Mouse (Mus musculus): ENCODE data around the gene Nanp. TPM values are rescaled to one million over a fixed set of nuclear protein-coding genes. Genes with fewer than 3 reads are reported as not detected.

The Nanp gene
- total RNA-seq (2021) = 10 to 100 TPM; 13.1 to 14.3 TPM

DNA sequence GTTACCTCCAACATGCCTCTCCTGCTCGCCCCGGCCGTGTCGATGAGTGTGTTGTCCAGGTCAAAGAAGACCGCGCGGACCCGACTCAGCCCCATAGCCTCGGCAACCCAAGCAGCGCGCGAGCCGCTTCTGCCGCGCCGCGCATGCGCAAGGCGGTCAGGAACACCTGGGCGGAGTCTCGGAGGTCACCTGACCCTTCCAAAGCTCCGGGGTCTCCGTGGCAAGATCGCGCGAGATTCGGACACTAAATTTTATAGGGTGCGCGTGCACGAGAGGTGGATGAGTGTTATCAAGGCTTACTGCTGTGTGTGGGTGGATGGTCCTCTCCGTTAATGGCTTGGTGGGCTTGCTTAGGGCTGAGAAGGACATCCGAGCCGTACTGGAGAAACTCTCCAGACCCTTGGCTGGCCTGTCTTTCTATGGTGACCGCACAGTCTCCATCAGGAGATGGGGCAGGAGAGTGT, at the start of gene Nanp, which contains the start of gene Ninl:
Gene Nanp, minus strand, starts transcription at position 167 of the 464 bp plus-strand sequence.
Gene Ninl, minus strand, starts transcription at position 151 of the 464 bp plus-strand sequence.
- DNase-seq = peak; percentile 96
- intact Hi-C loops (cut with DNase I) = no loop called here

DNA sequence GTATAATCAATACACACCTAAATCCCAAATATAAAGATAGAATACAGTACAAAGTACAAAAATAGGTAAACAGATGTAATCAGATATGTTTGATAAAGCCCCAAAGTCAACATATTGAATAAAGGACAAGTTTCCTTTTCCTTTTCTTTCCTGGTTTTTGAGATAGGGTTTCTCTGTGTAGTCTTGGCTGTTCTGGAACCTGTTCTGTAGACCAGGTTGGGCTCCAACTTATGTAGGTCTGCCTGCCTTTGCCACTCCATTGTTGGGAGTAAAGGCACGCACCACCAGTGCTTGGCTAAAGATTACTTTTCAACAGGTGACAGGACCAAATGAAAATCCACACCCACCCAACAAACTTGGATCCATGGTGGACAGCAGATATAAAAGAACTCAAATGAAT, 17.4 kb upstream of the Nanp start:
- no peak for DNase-seq
- intact Hi-C loops (cut with DNase I) = no loop called here

DNA sequence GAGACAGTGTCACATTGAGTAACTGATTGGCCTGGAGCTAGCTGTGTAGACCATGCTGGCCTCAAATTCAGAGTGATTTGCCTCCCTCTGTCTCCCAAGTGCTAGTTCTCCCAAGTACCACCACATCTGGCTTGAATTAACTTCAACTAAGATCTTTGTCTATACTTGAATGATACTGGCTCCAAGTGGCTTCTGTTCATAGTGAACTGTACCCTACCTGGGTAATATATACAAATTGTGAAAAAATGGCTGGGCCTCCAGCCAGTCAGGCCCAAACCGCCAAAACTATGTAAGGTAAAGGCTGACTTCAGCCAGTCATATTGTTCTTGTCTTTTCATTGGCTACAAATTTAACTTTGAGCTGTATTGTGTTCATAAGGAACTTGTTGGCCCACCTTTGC, 1.2 kb upstream of the Nanp start:
- intact Hi-C loops (cut with DNase I) = no loop called here
- no peak for DNase-seq

DNA sequence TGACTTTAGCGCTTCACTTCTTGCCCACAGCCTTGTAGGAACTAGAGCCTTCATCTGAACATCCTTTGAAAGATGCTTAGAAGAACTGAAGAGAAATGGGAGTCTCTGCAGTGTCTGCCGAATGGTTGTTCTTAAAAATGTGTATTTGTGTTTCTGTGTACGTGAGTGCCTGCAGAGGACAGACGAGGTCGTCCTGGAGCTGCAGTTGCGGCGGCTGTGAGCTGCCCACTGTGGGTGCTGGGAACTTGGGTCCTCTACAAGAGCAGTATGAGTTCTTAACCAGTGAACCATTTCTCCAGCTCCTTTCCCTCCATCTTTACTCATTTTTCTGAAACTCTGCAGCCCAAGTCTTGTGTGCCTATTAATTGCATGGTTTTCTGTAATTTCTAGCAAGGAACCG, 528 bp upstream of the Nanp start:
- no peak for DNase-seq
- intact Hi-C loops (cut with DNase I) = no loop called here

DNA sequence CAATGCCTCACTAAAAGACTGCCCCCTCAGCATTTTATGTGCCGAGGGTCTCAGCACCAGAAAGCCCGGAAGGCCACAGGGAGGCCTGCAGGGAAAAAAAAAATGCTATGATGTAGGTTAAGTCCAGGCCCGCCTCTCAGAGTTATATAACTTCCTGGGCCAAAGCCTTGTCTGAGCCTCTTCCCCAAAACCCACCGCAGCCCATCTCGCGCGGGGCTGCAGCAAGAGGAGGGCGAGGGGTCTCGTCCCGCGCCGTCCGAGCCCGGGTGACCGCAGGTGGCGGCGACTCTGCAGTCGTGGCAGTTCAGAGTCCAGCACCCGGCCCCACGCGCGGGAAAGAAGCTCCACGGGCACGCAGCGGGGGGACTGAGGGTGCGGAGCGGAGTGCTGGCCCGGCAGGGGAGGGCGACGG, 381 bp downstream of the Nanp start:
- DNase-seq = no peak
- intact Hi-C loops (cut with DNase I) = no loop called here

DNA sequence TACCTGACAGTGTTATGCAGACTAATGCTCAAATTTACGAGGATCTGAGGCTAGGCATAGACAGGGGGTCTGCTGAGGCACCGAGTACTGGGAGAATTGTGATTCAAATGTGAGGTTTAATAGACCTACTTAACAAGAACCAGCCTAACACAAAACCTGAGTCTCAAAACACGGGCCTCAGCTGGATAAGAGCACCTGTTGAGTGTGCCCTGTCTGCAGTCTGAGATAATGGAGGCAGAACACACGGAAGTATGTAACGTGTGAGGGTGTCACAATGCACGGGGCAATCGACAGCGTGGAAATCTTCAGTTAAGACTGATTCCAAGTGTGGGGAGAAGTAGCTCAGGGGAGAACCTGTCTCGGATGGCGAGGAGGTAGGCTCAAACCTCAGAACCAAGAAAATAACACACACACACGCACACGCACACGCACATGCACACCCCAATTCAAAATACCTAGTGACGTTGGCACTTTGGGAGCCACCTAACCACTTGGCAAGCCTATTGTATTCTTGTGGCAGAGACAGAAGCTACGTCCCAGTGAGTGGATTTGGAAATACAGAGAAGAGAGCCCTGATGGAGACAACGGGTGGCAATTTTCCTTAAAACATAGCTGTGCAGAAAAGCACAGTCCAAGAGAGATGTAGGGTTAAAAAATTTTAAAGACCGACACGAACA, 1.2 kb downstream of the Nanp start:
- no peak for DNase-seq
- intact Hi-C loops (cut with DNase I) = no loop called here

DNA sequence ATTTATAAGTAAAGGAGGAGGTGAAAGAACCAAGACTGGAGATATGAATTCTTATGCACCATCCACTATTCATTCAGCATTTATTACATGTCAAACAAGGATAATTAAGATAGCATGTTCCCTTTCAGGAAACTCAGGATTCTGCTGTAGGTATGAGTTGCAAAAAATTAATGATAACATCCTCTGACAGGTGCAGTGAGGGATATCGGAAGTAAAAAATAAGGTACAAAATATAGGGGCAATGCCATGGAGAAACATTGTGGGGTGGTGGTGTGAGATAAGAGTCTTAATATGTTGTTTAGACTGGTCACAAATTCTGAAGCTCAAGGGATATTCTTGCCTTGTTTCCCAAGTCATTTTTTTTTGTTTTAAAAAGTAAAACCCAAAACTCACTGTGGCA, 1.9 kb downstream of the Nanp start:
- intact Hi-C loops (cut with DNase I) = no loop called here
- DNase-seq = no peak

DNA sequence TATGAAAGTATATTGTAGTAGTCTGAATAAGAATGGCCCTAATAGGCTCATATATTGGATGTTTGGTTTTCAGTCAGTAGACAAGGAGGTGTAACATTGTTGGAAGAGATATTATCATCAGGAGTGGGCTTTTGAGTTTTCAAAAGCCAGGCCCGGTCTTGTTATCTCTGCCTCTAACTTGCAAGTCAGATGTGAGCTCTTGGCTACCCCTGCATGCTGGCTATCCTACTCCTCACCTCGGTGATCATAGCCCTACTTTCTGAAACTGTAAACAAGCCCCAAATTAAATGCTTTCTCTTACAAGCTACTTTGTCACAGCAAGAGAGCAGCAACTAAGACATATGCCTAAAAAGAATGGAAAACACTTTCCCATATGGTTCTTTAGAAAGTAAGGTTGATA, 2.5 kb downstream of the Nanp start:
- no peak for DNase-seq
- intact Hi-C loops (cut with DNase I) = no loop called here

DNA sequence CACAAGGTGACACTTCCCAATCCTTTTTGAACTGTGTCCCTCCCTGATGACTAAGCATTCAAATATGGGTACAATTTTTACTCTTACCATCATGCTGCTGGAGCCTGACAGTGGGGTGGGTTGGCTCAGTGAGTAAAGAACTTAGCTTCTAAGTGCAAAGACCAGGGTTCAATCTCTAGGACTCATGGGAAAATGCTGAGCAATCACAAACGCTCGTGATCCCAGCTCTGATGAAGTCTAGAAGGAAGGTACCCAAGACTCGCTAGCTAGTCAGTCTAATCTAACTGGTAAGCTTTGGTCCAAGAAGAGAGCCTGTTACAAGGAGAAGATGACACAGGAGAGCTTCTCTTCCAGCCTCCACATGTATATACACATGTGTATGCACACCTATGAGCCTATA, 4.8 kb downstream of the Nanp start:
- intact Hi-C loops (cut with DNase I) = no loop called here
- no peak for DNase-seq

DNA sequence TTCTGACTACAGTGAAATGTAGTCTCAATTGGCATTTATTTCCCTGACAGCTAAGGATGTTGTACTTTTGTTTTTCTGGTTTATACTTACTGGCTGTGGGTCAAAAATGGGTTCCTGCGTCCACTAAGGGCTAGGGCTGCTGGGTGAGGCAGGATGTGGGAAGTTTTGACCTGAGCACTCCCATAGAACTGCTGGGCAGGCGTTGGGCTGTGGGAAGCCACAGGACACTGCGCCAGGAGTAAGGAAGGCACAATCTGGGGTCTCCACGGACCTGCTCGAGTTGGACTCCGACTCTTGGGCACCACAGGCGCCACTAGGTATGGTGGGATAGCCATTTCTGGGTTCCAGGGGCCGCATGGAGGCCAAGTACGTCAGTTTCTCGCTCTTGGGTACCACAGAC, 18.0 kb downstream of the Nanp start:
- intact Hi-C loops (cut with DNase I) = no loop called here

DNA sequence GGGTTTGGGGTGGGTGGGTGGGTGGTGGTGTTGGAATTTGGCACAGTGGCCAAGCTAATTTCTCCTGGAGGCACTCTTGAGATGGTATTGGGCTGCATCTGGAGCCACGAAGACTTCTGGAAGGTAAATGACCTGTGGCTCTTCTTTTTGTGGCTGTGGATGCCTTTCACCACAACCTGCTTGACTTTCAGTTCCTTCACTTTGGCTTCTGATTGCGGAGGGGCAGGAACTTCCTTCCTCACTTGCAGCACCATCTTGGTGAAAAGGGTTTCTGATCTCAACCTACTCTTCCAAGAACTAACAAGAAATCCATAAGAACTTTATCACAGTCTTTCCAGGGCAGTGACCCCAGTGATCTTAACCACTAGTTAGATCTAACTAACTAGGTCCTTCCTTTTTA, 23.9 kb downstream of the Nanp start:
- intact Hi-C loops (cut with DNase I) = no loop called here
- DNase-seq = no peak

More for the DNA sequence above, 18.0 kb downstream of the Nanp start:
- no peak for DNase-seq

DNA sequence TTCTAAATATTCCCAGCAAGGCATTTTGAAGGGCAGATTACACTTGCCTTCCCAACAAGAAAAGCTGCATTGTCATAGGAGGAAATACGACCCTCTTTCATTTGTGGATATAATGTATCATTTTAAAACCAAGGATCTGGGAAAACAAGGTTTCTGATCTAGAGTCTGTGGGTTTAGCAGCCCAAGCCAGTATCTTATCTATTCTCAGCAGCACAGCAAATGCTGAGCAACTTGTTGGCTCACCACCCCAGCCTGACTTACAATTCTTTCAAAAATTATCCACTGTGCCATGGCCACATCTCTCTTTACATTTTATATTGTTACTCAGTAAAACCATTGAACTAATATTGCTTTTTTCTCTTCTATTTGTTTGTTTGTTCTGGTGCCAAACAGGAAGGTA, 27.9 kb downstream of the Nanp start:
- intact Hi-C loops (cut with DNase I) = no loop called here
- DNase-seq = no peak

DNA sequence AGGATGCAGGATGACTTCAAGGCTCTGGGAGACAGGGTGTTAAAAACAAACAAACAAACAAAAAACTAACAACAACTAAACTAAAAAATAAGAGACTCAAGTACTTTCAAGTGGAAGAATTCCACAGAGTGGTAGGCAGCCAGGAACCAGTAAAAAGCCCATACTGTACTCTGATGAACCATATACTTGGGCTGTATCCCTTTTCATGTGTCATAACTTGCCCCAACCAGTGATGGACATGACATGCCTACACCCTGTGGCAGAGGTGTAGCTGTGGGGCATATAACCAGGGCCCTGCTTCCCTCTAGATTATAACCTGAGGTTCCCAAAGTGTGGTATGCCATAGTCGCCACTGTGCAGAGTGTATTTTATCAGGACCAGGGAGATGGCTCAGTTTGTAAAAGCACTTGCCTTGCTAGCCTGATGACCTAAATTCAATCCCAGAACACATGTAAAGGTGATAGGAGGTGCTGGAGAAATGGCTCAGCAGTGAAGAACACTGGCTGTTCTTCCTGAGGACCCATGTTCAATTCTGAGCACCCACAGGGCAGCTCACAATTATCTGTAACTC, 29.6 kb downstream of the Nanp start:
- intact Hi-C loops (cut with DNase I) = loop anchor here (10.0 kb wide), 1 partner anchor 185 kb away; no protein-coding TSS in a partner anchor
- DNase-seq = no peak

DNA sequence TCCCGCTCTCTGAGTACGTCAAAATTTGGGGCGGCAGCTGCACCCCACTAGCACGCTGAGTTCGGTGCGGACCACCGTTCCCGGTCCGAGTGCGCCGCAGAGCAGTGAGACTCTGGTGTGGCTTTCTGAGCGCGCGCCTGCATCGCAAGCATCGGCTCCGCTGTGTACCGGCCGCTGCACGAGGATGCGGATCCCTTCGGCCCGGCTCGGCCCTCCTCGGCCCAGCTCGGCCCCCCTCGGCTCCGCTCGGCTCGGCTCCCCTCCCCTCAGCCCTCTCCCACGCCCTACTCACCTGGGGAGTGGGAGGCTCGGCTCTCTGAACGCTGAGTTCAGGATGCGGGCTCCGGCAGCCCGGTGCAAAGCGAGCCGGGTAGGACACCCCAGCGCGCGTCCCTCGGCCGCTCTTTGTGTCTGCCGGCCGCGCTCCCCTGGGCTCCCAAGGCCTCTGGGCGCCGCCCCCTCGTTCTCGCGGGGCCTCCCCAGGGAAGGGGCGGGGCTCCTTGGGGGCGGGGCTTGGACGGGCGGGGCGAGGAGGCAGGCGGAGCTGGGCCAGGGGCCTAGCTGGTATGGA, 30.2 kb downstream of the Nanp start:
- DNase-seq = peak; percentile 73
- intact Hi-C loops (cut with DNase I) = loop anchor here (10.0 kb wide), 1 partner anchor 184 kb away; no protein-coding TSS in a partner anchor

DNA sequence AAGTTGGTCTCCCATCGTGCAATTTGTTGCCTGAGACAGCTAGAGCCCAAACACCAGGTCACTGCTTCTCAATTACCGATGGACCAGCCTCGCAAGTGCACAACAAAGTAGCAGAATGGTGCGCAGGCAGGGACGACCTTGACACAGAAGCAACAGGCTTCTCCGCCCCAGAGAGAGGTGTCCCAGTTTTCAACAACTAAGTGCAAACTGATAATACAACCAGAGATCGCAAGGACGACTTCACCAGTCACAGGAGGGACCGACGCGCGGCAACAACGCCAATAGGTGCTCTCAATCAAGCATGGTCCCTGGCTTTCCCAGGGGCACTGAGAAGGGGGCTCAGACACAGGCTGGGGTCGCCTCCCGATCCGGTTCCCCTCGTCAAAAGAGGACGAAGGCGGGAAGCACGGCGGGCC, 30.7 kb downstream of the Nanp start:
- intact Hi-C loops (cut with DNase I) = loop anchor here (10.0 kb wide), 1 partner anchor 184 kb away; no protein-coding TSS in a partner anchor
- DNase-seq = no peak

DNA sequence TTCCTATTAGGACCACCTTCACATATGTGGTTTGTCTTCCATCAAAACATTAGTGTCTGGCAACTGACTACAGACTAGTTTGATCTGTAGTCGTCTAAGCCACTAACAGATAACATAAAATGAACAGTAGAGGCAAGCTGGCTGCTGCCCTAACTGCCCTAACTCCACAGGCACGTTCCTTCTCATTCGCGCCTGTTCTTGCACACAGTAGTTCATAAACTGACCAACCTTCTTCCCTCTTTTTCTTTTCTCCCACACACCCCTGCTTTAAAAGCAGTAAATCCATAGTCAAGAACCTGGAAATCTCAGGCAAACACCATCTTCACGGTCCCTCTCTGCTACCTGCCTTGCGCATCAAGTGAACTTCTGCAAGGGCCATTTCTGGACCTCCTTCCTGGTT, 31.2 kb downstream of the Nanp start:
- DNase-seq = no peak
- intact Hi-C loops (cut with DNase I) = loop anchor here (10.0 kb wide), 1 partner anchor 183 kb away; no protein-coding TSS in a partner anchor

DNA sequence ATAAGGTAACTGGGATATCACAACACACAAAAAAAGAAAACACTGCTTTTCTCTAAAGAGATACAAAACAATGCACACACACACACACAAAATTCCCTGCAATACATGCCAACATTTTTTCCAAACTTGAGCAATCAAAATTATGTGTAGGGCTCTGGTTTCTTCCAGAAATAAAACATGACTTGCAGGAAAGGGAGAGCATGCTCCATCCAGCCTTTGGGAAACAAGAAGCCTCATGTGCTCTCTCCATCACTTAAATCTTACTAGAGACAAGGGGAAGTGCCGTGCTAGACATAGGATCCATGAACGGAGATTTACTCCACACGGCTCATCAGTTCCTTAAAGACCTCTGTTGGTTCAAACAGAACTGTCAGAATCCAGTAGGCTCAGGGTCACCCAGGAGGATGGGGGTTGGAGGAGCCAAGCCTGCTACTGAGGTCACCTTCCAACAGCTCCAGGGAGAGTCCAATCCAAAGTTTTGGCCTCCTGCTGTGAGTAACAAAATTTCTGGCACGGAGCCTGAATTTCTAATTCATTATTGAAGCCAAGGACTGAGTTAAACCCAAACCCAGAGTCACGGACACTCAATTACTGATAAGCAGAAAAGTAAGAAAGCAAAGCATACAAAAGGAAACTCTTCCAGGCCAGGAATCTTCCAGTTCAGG, 32.8 kb downstream of the Nanp start:
- DNase-seq = no peak
- intact Hi-C loops (cut with DNase I) = loop anchor here (10.0 kb wide), 1 partner anchor 182 kb away; no protein-coding TSS in a partner anchor

DNA sequence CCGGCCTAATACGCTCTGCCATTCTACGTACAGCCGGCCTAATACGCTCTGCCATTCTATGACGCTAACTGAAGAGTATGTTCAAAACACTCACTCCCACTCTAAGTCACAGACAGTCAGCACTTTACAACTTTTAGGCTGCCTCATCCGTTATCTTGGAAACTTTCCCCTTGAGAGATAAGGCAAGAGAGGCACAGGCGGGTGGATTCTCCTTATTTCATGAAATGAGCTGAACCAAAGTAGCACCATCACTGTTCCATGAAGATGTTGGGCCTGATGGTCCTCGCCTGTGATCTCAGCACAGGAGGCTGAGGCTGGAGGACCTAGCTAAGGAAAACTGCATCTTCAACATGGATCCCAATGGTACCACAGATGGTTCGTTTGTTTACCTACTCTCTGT, 34.8 kb downstream of the Nanp start:
- intact Hi-C loops (cut with DNase I) = loop anchor here (10.0 kb wide), 1 partner anchor 180 kb away; no protein-coding TSS in a partner anchor

DNA sequence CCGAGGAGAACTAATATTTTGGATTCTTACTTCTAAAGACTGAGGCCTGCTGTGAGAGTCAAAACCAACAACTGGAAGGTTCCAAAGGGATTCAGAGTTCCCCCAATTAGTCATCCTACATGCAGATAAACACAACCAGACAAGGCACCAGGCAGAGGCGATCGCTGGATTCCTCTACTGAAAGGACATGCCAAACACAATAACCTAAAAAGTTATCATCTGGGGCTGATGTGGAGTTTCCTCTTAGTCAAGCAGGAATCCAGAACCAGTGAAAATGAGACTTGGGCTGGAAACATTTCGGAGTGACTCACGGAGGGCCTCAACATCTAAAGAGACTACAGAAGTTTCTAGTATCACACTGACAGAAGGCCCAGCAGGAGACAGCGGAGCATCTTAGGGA, 35.4 kb downstream of the Nanp start:
- DNase-seq = no peak
- intact Hi-C loops (cut with DNase I) = loop anchor here (10.0 kb wide), 1 partner anchor 179 kb away; no protein-coding TSS in a partner anchor

More for the DNA sequence above, 34.8 kb downstream of the Nanp start:
- DNase-seq = no peak

DNA sequence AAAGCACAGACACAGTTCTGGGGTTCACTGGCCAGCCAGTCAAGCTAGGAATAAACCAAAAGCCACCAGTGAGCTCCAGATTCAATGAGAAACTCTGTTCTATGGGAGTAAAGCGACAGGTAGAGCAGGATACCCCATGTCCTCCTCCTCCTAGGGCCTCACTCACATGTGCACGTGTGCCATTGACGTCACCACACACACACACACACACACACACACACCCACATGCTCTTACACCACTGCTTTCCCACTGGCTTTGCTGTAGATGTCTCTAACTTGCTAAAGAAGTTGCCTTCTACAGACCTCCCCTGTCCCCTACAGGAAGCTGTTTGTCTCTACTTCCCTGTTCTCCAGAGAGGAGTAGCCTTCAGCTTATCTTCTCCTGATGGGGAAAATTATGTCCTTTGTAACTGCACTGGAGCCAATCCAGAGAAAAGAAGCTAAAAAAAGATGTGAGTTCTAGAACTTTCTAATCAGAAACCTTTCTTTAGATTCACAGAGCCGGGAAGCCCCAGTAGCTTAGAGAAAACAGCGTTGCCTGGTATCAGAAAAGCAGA, 37.5 kb downstream of the Nanp start:
- DNase-seq = no peak
- intact Hi-C loops (cut with DNase I) = loop anchor here (10.0 kb wide), 1 partner anchor 177 kb away; no protein-coding TSS in a partner anchor

All from left cerebral cortex, postnatal 4 days (tissue).